Mouse (Mus musculus): ENCODE data around the gene Cdyl.

GRCm38 (mm10) chr13:35612506-35612905, 47.1 kb upstream of the Cdyl start:
- TF ChIP-seq CTCF (IDR thresholded peaks at IDR 0.05; ENCODE audit: insufficient read depth, low read length) (no peak), POLR2A (IDR thresholded peaks at IDR 0.05; ENCODE audit: borderline replicate concordance, extremely low read depth, low read depth, low read length) (no peak)

Data from lung, adult 2 months (tissue).